Mouse (Mus musculus): ENCODE data around the gene Pgpep1l. TPM values are rescaled to one million over a fixed set of nuclear protein-coding genes. Genes with fewer than 3 reads are reported as not detected.

Pgpep1l gene
- total and polyA plus RNA-seq, 2 experiments from 2014 or later = 0.18 to 1.2 TPM

DNA sequence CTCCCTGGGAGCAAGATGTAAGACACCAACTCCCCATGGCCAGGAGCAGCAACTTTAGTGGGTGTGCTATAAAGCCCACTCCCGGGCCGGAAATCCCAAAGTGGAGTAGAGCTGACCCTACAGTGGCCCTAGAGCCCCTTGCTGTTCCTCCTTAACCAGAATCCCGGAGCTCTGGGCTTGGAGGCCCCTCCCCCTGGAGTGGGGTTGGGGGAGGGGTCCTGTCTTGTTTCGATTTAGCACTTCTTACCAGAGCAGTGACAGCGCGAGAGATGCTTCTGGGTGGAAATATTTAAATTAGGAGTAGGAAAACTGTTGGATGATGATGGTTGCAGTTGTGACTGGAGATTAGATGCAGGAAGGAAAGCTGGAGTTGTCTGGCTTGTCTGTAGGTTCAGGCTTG, 35.5 kb downstream of the Pgpep1l start:
- no peak for ATAC-seq (ENCODE audit: insufficient read depth, low read depth)
- Histone ChIP-seq H3K36me3 (replicated peaks; ENCODE audit: control insufficient read depth, insufficient read depth, low read length) (peaks cover 51% of the 10 kb centered on the region), H3K4me2 (ENCODE audit: low read depth, low read length) (no peak overlapping the region), H3K4me3 (ENCODE audit: low read depth, low read length) (no peak overlapping the region), H3K4me1 (ENCODE audit: control insufficient read depth, insufficient read depth) (0 out of 2 replicates have a peak, but pooled peaks cover under 1% of the 10 kb centered on the region), H3K27ac (ENCODE audit: low read depth) (no peak overlapping the region), H3K27me3 (ENCODE audit: control insufficient read depth, insufficient read depth, low read length) (no peaks in the 10 kb centered on the region), H3K9ac (replicated peaks; ENCODE audit: low read depth, low read length) (no peak overlapping the region), H3K9me3 (replicated peaks; ENCODE audit: control insufficient read depth, low read length) (no peaks in the 10 kb centered on the region)
- no peak for TF ChIP-seq EP300 (IDR thresholded peaks at IDR 0.05; ENCODE audit: low read depth)
- DNase-seq (ENCODE audit: low spot score) = no peak
- 59% methylated on average over 6 of the region's 6 CpGs for WGBS

DNA sequence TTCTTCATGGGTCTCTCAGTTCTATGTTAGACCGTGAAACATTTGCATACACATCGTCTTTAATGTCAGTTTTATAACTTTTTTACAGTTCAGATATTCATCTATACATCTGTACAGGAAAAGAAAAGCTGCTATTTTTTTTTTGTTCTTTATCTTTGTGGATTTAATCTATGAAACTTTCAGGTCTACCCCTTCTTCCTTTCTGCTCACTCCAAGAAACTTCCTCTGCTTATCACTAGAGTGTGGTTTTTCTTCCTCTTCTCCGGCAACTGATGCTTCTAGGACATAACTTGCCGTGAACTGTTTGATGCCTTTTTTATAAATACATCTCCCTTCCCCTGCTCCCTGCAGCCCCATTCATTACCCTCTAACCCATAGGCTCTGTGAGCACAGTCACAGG, 36.4 kb downstream of the Pgpep1l start:
- Histone ChIP-seq H3K27me3 (ENCODE audit: control insufficient read depth, insufficient read depth, low read length) (no peaks in the 10 kb centered on the region), H3K4me1 (ENCODE audit: control insufficient read depth, insufficient read depth) (no peaks in the 10 kb centered on the region), H3K27ac (ENCODE audit: low read depth) (no peak overlapping the region), H3K9me3 (replicated peaks; ENCODE audit: control insufficient read depth, low read length) (no peaks in the 10 kb centered on the region), H3K4me3 (ENCODE audit: low read depth, low read length) (no peak overlapping the region), H3K36me3 (replicated peaks; ENCODE audit: control insufficient read depth, insufficient read depth, low read length) (peaks cover 52% of the 10 kb centered on the region), H3K9ac (replicated peaks; ENCODE audit: low read depth, low read length) (no peak overlapping the region), H3K4me2 (ENCODE audit: low read depth, low read length) (no peak overlapping the region)
- WGBS = 72% methylated on average over 4 of the region's 4 CpGs
- no peak for ATAC-seq (ENCODE audit: insufficient read depth, low read depth)
- DNase-seq (ENCODE audit: low spot score) = no peak
- TF ChIP-seq EP300 (IDR thresholded peaks at IDR 0.05; ENCODE audit: low read depth) (no peak), CTCF (IDR thresholded peaks at IDR 0.05; ENCODE audit: low read depth) (no peak)

DNA sequence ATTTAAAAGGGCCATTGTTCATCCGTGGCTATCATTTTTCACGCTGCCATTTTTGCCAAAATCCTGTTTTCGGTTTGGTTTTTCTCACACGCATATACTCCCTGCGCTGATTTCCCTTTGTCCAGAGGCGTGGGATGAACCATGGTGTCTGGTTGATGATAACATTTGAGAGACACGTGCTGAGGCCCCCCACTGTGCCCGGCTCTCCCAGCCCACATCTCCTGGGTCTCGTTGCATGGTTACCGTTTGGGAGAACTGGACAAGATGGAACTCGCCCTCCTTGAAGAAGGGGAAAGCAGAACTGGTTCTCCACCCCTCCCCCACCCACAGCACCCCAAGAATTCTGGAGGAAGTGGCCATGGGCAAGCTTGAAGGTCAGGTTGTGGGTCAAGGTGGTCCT, 37.0 kb downstream of the Pgpep1l start:
- 81% methylated on average over 11 of the region's 11 CpGs for WGBS
- Histone ChIP-seq H3K36me3 (replicated peaks; ENCODE audit: control insufficient read depth, insufficient read depth, low read length) (peaks cover 55% of the 10 kb centered on the region), H3K4me3 (ENCODE audit: low read depth, low read length) (no peak overlapping the region), H3K9me3 (replicated peaks; ENCODE audit: control insufficient read depth, low read length) (no peaks in the 10 kb centered on the region), H3K9ac (replicated peaks; ENCODE audit: low read depth, low read length) (no peak overlapping the region), H3K27me3 (ENCODE audit: control insufficient read depth, insufficient read depth, low read length) (no peaks in the 10 kb centered on the region), H3K4me2 (ENCODE audit: low read depth, low read length) (no peak overlapping the region), H3K4me1 (ENCODE audit: control insufficient read depth, insufficient read depth) (no peaks in the 10 kb centered on the region), H3K27ac (ENCODE audit: low read depth) (no peak overlapping the region)
- DNase-seq (ENCODE audit: low spot score) (no peak), ATAC-seq (ENCODE audit: insufficient read depth, low read depth) (no peak)
- TF ChIP-seq CTCF (IDR thresholded peaks at IDR 0.05; ENCODE audit: low read depth) (no peak), EP300 (IDR thresholded peaks at IDR 0.05; ENCODE audit: low read depth) (no peak)

DNA sequence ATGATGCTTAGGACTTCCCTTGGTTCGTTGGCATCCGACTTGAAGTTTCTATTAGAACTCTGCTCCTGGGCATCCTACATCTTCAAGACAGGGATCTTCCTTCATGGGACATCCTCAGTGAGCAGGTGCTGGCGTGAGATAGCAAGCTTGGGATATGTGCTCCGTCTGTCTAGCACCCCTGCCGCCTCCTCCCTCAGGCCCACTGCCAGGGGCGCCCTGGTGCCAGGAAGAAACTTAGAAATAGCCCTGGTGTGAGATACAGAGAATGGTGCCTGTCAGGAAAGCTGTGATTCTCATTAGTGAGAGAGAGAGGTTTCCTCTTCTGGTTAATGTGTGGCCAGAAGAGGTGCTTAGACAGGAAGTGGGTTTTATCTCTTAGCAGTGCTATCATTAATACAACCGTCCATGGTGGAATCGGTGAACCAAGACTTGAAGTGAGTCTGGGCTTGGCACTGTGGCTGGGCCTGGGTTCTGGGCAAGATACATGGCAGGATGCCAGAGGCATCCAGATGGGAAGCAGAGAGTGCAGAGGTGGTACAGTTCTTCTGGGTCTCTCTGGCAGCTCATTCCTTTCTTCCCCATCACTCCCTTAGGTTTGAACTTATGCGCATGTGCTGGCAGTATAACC, 38.5 kb downstream of the Pgpep1l start:
- Histone ChIP-seq H3K9me3 (replicated peaks; ENCODE audit: control insufficient read depth, low read length) (no peaks in the 10 kb centered on the region), H3K27ac (ENCODE audit: low read depth) (no peak overlapping the region; the same call in 1 of the 2 replicates), H3K9ac (replicated peaks; ENCODE audit: low read depth, low read length) (no peak overlapping the region), H3K27me3 (ENCODE audit: control insufficient read depth, insufficient read depth, low read length) (no peaks in the 10 kb centered on the region), H3K4me1 (ENCODE audit: control insufficient read depth, insufficient read depth) (no peaks in the 10 kb centered on the region), H3K4me3 (ENCODE audit: low read depth, low read length) (no peak overlapping the region), H3K36me3 (replicated peaks; ENCODE audit: control insufficient read depth, insufficient read depth, low read length) (peaks cover 56% of the 10 kb centered on the region), H3K4me2 (ENCODE audit: low read depth, low read length) (no peak overlapping the region)
- no peak for DNase-seq (ENCODE audit: low spot score)
- TF ChIP-seq EP300 (IDR thresholded peaks at IDR 0.05; ENCODE audit: low read depth) = no peak
- no peak for TF ChIP-seq CTCF (IDR thresholded peaks at IDR 0.05; ENCODE audit: low read depth)
- no peak for ATAC-seq (ENCODE audit: insufficient read depth, low read depth)
- 62% methylated on average over 9 of the region's 9 CpGs for WGBS

DNA sequence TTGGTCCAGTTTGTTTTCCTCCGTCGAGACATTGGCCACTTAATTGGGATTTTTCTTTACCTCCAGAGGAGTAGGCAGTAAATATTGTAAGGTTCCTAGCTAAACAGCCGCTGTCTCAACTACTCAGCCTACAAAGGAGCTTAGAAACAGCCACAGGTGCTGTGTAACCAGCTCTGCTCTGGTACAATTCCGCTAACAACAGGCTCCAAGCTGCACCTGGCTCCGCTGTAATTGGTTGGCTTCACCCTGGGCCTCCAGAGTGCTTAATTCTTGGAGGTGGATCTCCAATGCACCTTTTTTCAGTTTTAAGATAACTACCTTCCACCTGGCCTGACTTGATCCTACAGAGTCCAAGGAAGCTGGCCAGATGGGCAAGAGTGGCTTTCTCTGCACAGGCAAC, 40.0 kb downstream of the Pgpep1l start:
- H3K9ac ChIP-seq (replicated peaks; ENCODE audit: low read depth, low read length) = no peak overlapping the region
- WGBS = 93% methylated on average over 5 of the region's 5 CpGs
- no peak for ATAC-seq (ENCODE audit: insufficient read depth, low read depth)
- H3K27ac ChIP-seq (ENCODE audit: low read depth) = peak overlapping the region; percentile 47; the same call in 1 of the 2 replicates
- H3K4me2 ChIP-seq (ENCODE audit: low read depth, low read length) = no peak overlapping the region
- H3K4me1 ChIP-seq (ENCODE audit: control insufficient read depth, insufficient read depth) = no peaks in the 10 kb centered on the region
- peaks cover 59% of the 10 kb centered on the region for H3K36me3 ChIP-seq (replicated peaks; ENCODE audit: control insufficient read depth, insufficient read depth, low read length)
- H3K4me3 ChIP-seq (ENCODE audit: low read depth, low read length) = no peak overlapping the region
- TF ChIP-seq EP300 (IDR thresholded peaks at IDR 0.05; ENCODE audit: low read depth) = no peak
- DNase-seq (ENCODE audit: low spot score) = no peak
- no peaks in the 10 kb centered on the region for H3K27me3 ChIP-seq (ENCODE audit: control insufficient read depth, insufficient read depth, low read length)
- no peaks in the 10 kb centered on the region for H3K9me3 ChIP-seq (replicated peaks; ENCODE audit: control insufficient read depth, low read length)

DNA sequence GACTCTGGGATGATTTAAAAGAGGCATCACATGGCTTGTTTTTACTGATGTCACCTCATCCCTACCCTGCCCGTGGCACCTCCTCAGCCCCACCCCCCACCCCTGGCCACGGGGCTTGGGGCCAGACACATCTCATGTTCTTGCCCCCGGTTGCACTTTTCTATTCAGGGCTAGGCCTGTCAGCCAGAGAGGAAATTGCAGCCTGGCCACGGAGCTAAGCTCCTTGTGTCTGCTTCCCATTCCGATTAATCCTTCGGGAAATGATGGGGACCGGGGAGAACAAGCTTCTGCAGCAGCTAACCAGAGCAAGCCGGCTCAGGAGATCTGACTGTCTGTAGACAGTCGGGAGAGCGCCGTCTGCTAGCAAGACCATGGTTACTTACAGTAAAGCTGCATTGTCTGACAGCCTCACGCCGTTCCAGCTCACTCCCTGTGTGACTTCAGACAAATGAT, 40.7 kb downstream of the Pgpep1l start:
- no peak overlapping the region for H3K4me3 ChIP-seq (ENCODE audit: low read depth, low read length)
- H3K9ac ChIP-seq (replicated peaks; ENCODE audit: low read depth, low read length) = no peak overlapping the region
- no peak overlapping the region for H3K4me2 ChIP-seq (ENCODE audit: low read depth, low read length)
- H3K36me3 ChIP-seq (replicated peaks; ENCODE audit: control insufficient read depth, insufficient read depth, low read length) = peaks cover 64% of the 10 kb centered on the region
- H3K27me3 ChIP-seq (ENCODE audit: control insufficient read depth, insufficient read depth, low read length) = no peaks in the 10 kb centered on the region
- peak overlapping the region; percentile 47; the same call in 1 of the 2 replicates for H3K27ac ChIP-seq (ENCODE audit: low read depth)
- TF ChIP-seq CTCF (IDR thresholded peaks at IDR 0.05; ENCODE audit: low read depth) (no peak), EP300 (IDR thresholded peaks at IDR 0.05; ENCODE audit: low read depth) (no peak)
- no peaks in the 10 kb centered on the region for H3K4me1 ChIP-seq (ENCODE audit: control insufficient read depth, insufficient read depth)
- DNase-seq (ENCODE audit: low spot score) (peak; percentile 11), ATAC-seq (ENCODE audit: insufficient read depth, low read depth) (peak; percentile 42)
- no peaks in the 10 kb centered on the region for H3K9me3 ChIP-seq (replicated peaks; ENCODE audit: control insufficient read depth, low read length)
- 50% methylated on average over 13 of the region's 13 CpGs for WGBS

Data from heart, postnatal 0 days (tissue).